Mouse (Mus musculus) ES-E14 (cell line): ENCODE measurements at regions not wholly inside any gene's neighbourhood (a gene's known extent, or its start where the extent isn't known, plus 50 kb on each side); places are given as distances from the start of the nearest gene placed in this dataset.

Experiments used
- CHD2 ChIP-seq: IDR thresholded peaks from 2 replicates; pipeline ENCODE4 v1.6.1; 2014; ENCODE audit warnings: mild to moderate bottlenecking, low read depth, low read length, inconsistent platforms
- HCFC1 ChIP-seq: IDR thresholded peaks from 2 replicates; pipeline ENCODE4 v1.6.1; 2012; ENCODE audit warnings: low read length, inconsistent platforms, borderline replicate concordance; ENCODE audit not compliant: insufficient read depth
- MAFK ChIP-seq: IDR thresholded peaks from 2 replicates; pipeline ENCODE4 v1.6.1; 2014; ENCODE audit warnings: mild to moderate bottlenecking, low read depth, low read length, inconsistent platforms; ENCODE audit not compliant: insufficient read depth
- ZC3H11A ChIP-seq: IDR thresholded peaks from 2 replicates; pipeline ENCODE4 v1.6.1; 2012; ENCODE audit warnings: low read depth, mild to moderate bottlenecking, inconsistent platforms, low read length, borderline replicate concordance
- ZNF384 ChIP-seq: IDR thresholded peaks from 2 replicates; pipeline ENCODE4 v1.6.1; 2012; ENCODE audit warnings: low read depth, low read length, inconsistent platforms

GRCm38 (mm10) chr9:32937391-32937790 lies 301.4 kb downstream of the Ets1 start:
- TF ChIP-seq MAFK (no peak), ZC3H11A (no peak), ZNF384 (no peak), HCFC1 (no peak), CHD2 (no peak)
